Mouse (Mus musculus): ENCODE measurements around the gene Lmod1. TPM values are rescaled to one million over a fixed set of nuclear protein-coding genes. Genes with fewer than 3 reads are reported as not detected.
A peak's percentile ranks its signal among the peaks of the same experiment; 100 is the strongest.

Gene Lmod1
- total RNA-seq, 1 experiment from 2014 or later: 1.7 TPM

DNA sequence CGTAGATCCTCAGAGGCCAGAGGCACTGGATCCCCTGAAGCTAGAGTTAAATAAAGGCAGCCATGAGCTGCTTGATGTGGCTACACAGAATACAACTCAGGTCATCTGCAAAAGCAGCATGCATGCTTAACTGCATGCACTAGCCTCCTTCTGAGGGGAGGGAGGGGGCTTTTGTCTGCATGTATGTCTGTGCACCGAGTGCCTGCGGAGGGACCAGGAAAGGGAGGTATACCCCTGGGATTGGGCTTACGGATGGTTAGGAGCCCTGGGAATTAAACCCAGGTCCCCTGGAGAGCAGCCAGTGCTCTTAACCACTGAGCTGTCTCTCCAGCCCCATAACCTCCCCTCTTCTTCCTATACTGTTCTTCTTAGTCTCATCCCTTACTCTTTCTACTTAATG lies 87.5 kb downstream of the Lmod1 start:
- DNase-seq: no peak

DNA sequence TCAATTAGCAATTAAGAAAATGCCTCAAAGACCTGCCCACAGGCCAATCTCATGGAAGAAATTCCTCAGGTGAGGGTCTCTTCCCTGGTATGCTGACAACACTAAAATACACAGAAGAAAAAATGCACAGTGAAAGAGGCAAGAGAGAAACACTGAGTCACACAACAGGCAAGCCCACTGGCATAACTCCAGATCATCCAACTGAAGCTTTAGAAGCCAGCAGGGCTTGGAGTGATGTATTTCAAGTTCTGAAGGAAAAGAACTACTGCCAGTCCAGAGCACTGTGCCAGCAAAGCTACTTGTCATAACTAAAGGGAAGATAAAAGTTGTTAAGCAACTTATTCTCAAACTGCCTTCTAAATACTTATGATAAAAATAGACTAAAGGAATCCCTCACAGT lies 89.4 kb downstream of the Lmod1 start:
- DNase-seq: peak; percentile 62

Other genes with a start within 250 kb of the Lmod1 start
- gene Lgr6, start 219.5 kb upstream of the Lmod1 start, total RNA-seq (2021): 15.1 and 22.0 TPM in 2 replicates
- 1.1 and 3.9 TPM in 2 replicates for gene Ptpn7, start 192.1 kb upstream of the Lmod1 start, total RNA-seq (2021)
- 41.9 and 57.3 TPM in 2 replicates for gene Arl8a, start 178.0 kb upstream of the Lmod1 start, total RNA-seq (2021)
- 1.8 and 2.4 TPM in 2 replicates for gene Gpr37l1, start 157.1 kb upstream of the Lmod1 start, total RNA-seq (2021)
- gene Elf3, start 66.2 kb upstream of the Lmod1 start, total RNA-seq (2021): 0.30 TPM in 2 replicates
- gene Rnpep, start 40.7 kb upstream of the Lmod1 start, total RNA-seq (2021): 46.8 and 51.3 TPM in 2 replicates
- 256 and 274 TPM in 2 replicates for gene Timm17a, start 11.0 kb upstream of the Lmod1 start, total RNA-seq (2021)
- 8.7 and 10.6 TPM in 2 replicates for gene Shisa4, start 50.4 kb downstream of the Lmod1 start, total RNA-seq (2021)
- 72.6 and 73.7 TPM in 2 replicates for gene Ipo9, start 105.7 kb downstream of the Lmod1 start, total RNA-seq (2021)